Mouse (Mus musculus) CD8-positive naive resting alpha-beta T cell, adult 57 days (primary cell): ENCODE data around the gene Uba5. TPM values are rescaled to one million over a fixed set of nuclear protein-coding genes. Genes with fewer than 3 reads are reported as not detected.

Experiments used
- total RNA-seq: library from RNA; stranded (reverse); gene quantifications from one replicate; pipeline ENCODE4 v1.2.4, GENCODE M21; 2023

Gene Uba5
- 24.4 TPM for total RNA-seq

DNA sequence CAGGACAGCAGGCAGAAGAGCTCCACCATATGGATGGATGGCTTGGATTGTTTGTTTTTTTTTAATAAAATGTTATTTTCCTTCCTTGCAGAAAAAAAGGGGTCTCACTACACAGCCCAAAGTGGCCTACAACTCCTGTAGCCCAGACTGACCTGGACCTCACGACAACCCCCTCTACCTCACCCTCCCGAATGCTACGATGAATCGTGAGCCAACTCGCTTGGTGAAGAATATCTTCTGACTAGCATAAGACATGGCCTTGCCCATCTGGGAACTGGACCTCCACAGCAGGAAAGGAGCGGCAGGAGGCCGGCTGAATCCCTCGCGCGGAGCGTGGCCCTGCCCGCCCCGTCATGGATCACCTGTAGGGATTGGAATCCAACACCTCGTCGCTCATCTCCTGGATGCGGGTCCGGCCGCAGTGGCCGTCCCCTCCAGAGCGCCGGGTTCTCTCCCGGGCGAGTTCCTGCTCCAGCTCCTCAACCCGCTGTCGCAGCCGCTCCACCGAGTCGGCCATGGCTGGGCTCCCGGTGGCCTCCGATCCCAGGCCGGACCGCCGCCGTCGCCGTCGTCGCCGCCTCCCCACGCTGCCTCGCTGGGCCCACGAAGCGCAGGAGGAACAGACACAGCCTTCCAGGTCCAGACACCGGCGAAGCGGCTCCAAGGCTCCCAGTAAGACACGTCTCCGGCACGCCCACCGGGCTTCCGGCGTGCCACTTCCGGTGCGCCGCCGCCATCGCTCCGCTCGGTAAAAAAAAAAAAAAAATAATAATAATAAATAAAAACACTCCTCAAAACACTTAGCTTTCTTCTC is at the start of gene Uba5:
Uba5 (minus strand) TSS at position 705 of the 814 bp plus-strand sequence.

GRCm38 (mm10) chr9:104063244-104063961 is 469 bp upstream of the Uba5 start, which contains the start of gene Acad11:
Gene Acad11 (plus strand): TSS chr9:104063377.

DNA sequence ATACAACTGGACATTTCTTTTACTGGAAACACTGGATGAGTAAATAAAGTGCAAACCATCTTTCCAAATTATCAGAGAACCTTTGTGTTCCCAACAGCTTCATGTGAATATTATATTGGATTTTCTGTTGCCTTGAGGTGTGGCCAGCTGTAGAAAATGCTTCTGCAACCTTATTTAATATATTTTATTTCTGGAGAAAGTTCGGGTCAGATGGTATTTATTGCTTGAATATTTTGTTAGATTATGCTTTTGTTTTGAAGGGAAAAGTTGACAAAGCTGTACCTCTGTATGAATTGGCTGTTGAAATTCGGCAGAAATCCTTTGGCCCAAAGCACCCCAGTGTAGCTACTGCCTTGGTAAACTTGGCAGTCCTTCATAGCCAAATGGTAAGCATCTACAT is 22.6 kb downstream of the Uba5 start, which contains the start of gene Gm28305:
Gm28305 (plus strand) TSS at position 301 of the 400 bp plus-strand sequence.

DNA sequence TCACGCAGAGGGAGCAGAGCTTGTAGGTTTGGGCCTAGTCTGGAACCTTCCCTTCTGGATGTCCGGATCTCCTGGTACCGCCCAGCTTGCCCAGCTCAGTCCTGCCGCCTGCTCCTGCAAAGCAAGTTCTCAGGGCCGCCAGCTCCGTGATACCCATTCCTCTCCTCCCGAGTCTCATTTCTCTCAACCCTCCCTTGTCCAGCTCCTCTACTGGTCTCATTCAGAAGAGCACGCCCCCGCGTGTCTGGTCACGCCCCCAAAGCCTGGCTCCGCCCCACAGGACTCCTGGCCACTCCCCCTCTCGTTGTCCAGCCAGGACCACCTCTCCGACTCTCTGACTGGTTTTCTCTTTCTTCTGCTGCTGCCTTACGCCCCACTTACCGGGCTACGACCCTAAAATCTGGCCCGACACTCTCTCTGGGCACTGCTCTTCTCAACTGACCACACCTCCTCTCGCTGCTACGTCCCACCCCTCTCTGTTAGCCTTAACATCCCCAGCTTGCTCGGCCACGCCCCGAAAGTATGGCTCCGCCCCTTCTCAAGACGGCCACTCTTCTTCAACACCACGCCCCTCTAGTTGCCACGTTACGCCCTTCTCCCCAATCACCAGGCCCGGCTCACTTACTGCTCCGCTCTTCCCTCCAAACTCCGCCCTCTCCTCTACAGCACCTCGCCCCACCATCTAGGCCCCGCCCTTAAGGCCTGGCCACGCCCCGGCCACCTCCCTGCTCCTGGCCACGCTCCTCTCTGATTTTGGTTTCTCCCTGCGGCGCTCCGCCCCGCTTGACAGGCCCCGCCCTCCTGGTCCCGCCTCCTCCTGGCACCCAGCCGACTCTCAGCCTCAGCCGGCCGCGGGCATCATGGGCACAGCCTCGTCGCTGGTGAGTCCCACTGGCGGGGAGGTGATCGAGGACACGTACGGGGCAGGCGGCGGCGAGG is 60.7 kb downstream of the Uba5 start, which contains the start of gene Nphp3:
Nphp3 (plus strand) TSS at position 624 of the 939 bp plus-strand sequence.

Other genes starting within 250 kb of the Uba5 start
- 5.2 TPM for gene Nphp3, start 60.6 kb downstream of the Uba5 start, total RNA-seq
- 3.8 TPM for gene Gm28305, start 22.5 kb downstream of the Uba5 start, total RNA-seq
- 11.8 TPM for gene Acad11, start 243 bp upstream of the Uba5 start, total RNA-seq
- gene Ackr4, start 63.8 kb upstream of the Uba5 start, total RNA-seq: not detected
- 90.4 TPM for gene Dnajc13, start 199.8 kb upstream of the Uba5 start, total RNA-seq